In the genomic region with DNA sequence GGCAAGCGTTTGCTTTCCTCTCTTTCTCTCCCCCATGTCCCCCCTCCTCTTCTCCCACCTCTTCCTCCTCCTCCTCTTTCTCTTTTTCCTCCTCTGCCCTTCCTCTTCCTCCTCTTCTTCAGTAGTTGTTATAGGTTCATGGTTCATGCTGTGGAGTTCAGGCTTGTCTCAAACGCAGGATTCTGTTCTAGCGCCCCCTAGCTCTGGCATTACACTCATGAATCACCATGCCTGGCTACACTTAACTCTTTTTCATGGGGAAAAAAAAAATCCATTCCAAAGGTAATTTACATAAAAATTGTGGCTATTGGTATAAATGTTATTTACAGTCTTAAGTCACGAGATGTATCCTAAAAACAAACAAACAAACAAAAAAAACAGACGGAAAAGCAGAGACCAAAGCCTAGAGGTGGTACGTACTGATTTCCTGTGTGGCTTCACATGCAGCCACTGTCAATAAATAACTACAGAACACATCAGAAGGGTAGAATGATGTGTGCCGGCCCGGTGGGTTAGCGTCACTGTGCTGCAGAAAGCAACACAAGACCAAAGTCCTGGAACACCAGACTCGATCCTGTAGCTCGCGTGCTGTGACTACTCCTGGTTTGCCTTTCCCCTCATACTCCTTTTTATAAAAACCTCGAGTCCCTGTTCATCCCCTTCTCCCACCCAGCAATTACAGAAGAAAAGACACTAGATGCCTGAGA, we compare ENCODE assay signal across 9 mouse cellular contexts. TPM values are rescaled to one million over a fixed set of nuclear protein-coding genes. Genes with fewer than 3 reads are reported as not detected.
DNase-seq lines count a peak whose midpoint lies in the region; ATAC-seq and TF ChIP-seq lines count a peak whose summit lies in the region.
"Had no signal": no experiment of that assay in that cellular context is flagged by ENCODE, and none has a peak within 500 bp of the region (broad histone marks: within the 10 kb centered on the region; RNA-seq: fewer than 3 reads in every experiment).

No protein-coding gene starts in this region.

- no peaks in the 10 kb centered on the region for H3K9me3 ChIP-seq in kidney, embryonic 15.5 days (replicated peaks)
- H3K9me3 ChIP-seq: neural tube, embryonic 13.5 days had no signal

- no peaks in the 10 kb centered on the region for H3K27me3 ChIP-seq in thymus, adult 2 months (ENCODE audit: control insufficient read depth, insufficient read depth, low read length)
- H3K27me3 ChIP-seq in kidney, embryonic 15.5 days, result no peaks in the 10 kb centered on the region
- H3K27me3 ChIP-seq: neural tube, embryonic 13.5 days had no signal

- H3K4me3 ChIP-seq in thymus, adult 2 months (ENCODE audit: control insufficient read depth, insufficient read depth, low read length), result no peak overlapping the region
- no peak overlapping the region for H3K4me3 ChIP-seq in kidney, embryonic 15.5 days (replicated peaks)
- H3K4me3 ChIP-seq: neural tube, embryonic 13.5 days had no signal

- no peak for ATAC-seq in kidney, embryonic 15.5 days (replicated peaks; ENCODE audit: low FRiP score)

- no peak for TF ChIP-seq CTCF in thymus, adult 2 months (IDR thresholded peaks at IDR 0.05; ENCODE audit: borderline replicate concordance, control insufficient read depth, extremely low read depth, insufficient read depth, low read length, poor library complexity)

- no peak overlapping the region for H3K27ac ChIP-seq in thymus, adult 2 months (ENCODE audit: control insufficient read depth, insufficient read depth, low read length)
- H3K27ac ChIP-seq in kidney, embryonic 15.5 days, result peak overlapping the region; percentile 52; the same call in 1 of the 2 replicates
- H3K27ac ChIP-seq: neural tube, embryonic 13.5 days had no signal

- WGBS in thymus, adult 2 months, result 34% methylated on average over 13 of the region's 13 CpGs
- WGBS in kidney, embryonic 15.5 days, result 47% methylated on average over 13 of the region's 13 CpGs

- TF ChIP-seq POLR2A in thymus, adult 2 months (IDR thresholded peaks at IDR 0.05; ENCODE audit: control insufficient read depth, extremely low read depth, insufficient read depth, low read length, poor library complexity), result no peak

- no peak overlapping the region for H3K9ac ChIP-seq in kidney, embryonic 15.5 days
- H3K9ac ChIP-seq: neural tube, embryonic 13.5 days had no signal

- intact Hi-C loops in heart, postnatal 10 days (cut with DNase I), result no loop called here

- H3K4me2 ChIP-seq in kidney, embryonic 15.5 days, result no peak overlapping the region
- H3K4me2 ChIP-seq: neural tube, embryonic 13.5 days had no signal

- no peaks in the 10 kb centered on the region for H3K36me3 ChIP-seq in thymus, adult 2 months (ENCODE audit: control insufficient read depth, insufficient read depth, low read length)
- no peaks in the 10 kb centered on the region for H3K36me3 ChIP-seq in kidney, embryonic 15.5 days
- H3K36me3 ChIP-seq: neural tube, embryonic 13.5 days had no signal

- H3K4me1 ChIP-seq in thymus, adult 2 months (replicated peaks; ENCODE audit: control insufficient read depth, insufficient read depth, low read length), result no peaks in the 10 kb centered on the region; the same call in 1 of the 2 replicates
- H3K4me1 ChIP-seq in kidney, embryonic 15.5 days, result peaks cover 58% of the 10 kb centered on the region

- DNase-seq in heart, postnatal 10 days, result peak; percentile 45 to 72
- DNase-seq in heart, adult 9 months (ENCODE audit: low spot score in 2 of 2), result no peak
- DNase-seq in thymus, adult 2 months, result peak; percentile 72
- DNase-seq in thymus, adult 18-20 months, result no peak
- peak; percentile 76 for DNase-seq in brain, adult 2 months (ENCODE audit: low read depth, low spot score)
- peak; percentile 82 for DNase-seq in retina, embryonic 14.5 days (ENCODE audit: low spot score)
- DNase-seq in urinary bladder, adult 2 months (ENCODE audit: low spot score), result no peak

RNA-seq across cellular contexts. Expression of gene Lyrm9, which starts 3.4 kb away (rescaled TPM):
- total RNA-seq in heart, postnatal 10 days (2021), result 10 to 100 TPM; 28.3 to 34.3 TPM
- polyA plus RNA-seq in thymus, adult 2 months (2012; rRNA removed), result 20.7 and 28.1 TPM in 2 replicates
- polyA plus RNA-seq in kidney, embryonic 15.5 days (2015; fragmentation: Nextera tagmentation; extraction: Ambion mirVana), result 22.5 and 25.5 TPM in 2 replicates
- 13.9 and 21.3 TPM in 2 replicates for polyA plus RNA-seq in urinary bladder, adult 2 months (2012; rRNA removed)

Comparison
In these comparisons a context has a peak if more than half of its experiments do, and no peak if none do; other contexts are left out.
1. DNase-seq: peak in heart, postnatal 10 days (2 of 2), thymus, adult 2 months (single experiment), brain, adult 2 months (single experiment) and retina, embryonic 14.5 days (single experiment); none in heart, adult 9 months (0 of 2), thymus, adult 18-20 months (0 of 2) and urinary bladder, adult 2 months (single experiment).